Mouse (Mus musculus) heart, adult 2 months (tissue): ENCODE measurements around the gene Cntnap3.

Experiments
- CTCF ChIP-seq: fragments of 200-600 bp; IDR thresholded peaks from 2 replicates; pipeline ENCODE4 v1.8.1; 2022; ENCODE audit warnings: antibody characterized with exemption, mild to moderate bottlenecking, moderate library complexity
- EP300 ChIP-seq: fragments of 200-500 bp; IDR thresholded peaks from 2 replicates; pipeline ENCODE4 v1.6.1; 2011; ENCODE audit warnings: low read depth, low read length, control low read depth; ENCODE audit not compliant: insufficient read depth
- POLR2A ChIP-seq: fragments of 200-500 bp; IDR thresholded peaks from 2 replicates; pipeline ENCODE4 v1.6.1; 2011; ENCODE audit warnings: mild to moderate bottlenecking, low read depth, low read length, control low read depth; ENCODE audit not compliant: insufficient read depth

- no peak for TF ChIP-seq POLR2A
- TF ChIP-seq CTCF = no peak
- no peak for TF ChIP-seq EP300
Measured at GRCm38 (mm10) chr13:64716791-64717190, 187.0 kb downstream of the Cntnap3 start.
